Mouse (Mus musculus) left cerebral cortex, adult 18-20 months (tissue): ENCODE measurements around the gene D6Ertd527e. TPM values are rescaled to one million over a fixed set of nuclear protein-coding genes. Genes with fewer than 3 reads are reported as not detected.
A peak's percentile ranks its signal among the peaks of the same experiment; 100 is the strongest.
"Not testable (repeated sequence)": the region's sequence is repeated elsewhere in the genome, so short reads cannot be mapped to it uniquely, and the experiment has no call there.

Experiments used
- DNase-seq, 2 experiments: peaks; one replicate each; pipeline ENCODE4 v3.0.0; 2021 to 2022; ENCODE audit warnings: low spot score in 2 of 2, mixed read lengths in 1 of 2
- long read RNA-seq, 2 experiments: library from polyadenylated mRNA; stranded (forward); transcript quantifications; one replicate each; pipeline ENCODE4 v2.0.0; 2021
- total RNA-seq, 2 experiments: library from RNA; stranded (reverse); gene quantifications; 2 replicates each; pipeline ENCODE4 v1.2.3; 2021

The D6Ertd527e gene
- total RNA-seq = not detected
- long read RNA-seq, experiment 1 = 0 reads
- long read RNA-seq, experiment 2 = 0 reads

DNA sequence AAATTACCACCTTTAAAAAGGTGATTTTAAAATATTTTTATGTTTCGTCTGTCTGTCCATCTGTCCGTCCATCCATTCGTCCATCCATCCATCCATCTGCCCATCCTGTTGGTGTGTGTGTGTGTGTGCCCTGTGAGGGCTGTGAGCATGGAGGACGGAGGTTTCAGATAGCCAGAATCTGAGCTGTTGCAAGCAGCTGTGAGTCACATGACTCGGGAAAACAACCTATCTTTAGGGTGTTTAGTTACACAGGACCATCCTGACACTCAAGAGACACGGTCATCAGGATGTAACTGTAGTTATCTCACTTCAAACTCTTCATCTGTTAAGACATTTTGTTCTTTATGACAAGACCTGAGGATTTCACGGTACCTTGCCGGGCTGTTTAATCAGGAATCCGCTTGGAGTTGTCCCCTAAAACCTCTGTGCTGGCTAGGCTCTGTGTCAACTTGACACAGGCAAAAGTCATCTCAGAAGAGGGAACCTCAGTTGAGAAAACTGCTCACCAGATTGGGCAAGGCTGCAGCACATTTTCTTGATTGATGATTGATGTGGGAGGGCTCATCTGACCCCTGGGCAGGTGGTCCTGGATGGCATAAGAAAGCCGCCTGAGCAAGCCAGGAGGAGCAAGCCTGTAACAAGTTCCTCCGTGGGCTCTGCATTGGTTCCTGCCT is at the start of gene D6Ertd527e:
Gene D6Ertd527e (plus strand): TSS at position 624 of the 674 bp plus-strand sequence.
- DNase-seq = no peak

DNA sequence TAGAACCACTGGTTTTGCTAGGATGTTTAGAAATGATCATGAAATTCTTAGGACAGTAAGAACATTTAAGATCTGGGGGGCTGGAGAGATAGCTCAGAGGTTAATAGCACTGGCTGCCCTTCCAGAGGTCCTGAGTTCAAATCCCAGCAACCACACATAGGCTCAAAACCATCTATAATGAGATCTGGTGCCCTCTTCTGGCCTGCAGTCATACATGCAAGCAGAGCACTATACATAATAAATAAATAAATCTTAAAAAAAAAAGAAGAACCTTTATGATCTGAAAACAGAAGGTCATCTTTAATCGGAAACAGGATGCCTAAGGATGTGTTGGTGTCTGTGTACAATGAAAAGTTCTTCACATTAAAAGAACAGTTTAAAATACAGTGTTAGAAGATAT is 44.8 kb upstream of the D6Ertd527e start:
- DNase-seq = no peak

DNA sequence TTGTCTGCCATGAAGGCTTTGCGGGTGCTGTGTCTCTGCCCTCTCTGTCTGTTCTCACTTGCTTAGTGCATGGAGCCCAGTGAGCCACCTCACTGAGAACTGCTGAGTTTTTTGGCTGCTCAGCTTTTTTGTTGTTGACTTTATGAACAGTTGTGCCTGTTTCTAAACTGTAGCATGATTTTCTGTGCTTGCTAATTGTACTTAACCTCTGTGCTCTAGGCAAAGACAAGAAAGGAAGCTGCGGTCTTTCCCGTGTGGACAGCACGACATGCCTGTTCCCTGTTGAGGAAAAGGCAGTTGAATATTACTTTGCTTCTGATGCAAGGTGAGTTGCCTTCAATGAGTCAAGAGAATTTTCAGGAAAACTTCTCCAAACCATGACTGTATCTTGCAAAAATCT is 41.0 kb upstream of the D6Ertd527e start:
- DNase-seq = no peak

DNA sequence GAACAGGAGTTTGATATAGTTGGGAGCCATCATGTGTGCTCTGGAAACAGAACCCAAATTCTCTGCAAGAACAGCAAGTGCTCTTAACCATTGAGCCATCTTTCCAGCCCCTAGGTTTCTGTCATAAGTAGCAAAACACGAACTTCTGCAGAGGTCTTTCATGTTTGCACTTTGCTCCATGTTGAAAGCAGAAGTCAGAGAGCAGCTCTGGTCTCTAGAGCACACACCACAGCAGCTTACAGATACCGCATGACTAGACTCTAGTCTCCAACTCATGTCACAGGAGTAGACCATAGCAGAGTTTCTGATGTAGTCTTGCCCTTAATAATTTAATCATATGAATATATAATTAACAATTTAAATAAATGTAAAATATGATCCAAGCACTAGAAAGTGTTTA is 36.3 kb upstream of the D6Ertd527e start:
- DNase-seq = no peak

DNA sequence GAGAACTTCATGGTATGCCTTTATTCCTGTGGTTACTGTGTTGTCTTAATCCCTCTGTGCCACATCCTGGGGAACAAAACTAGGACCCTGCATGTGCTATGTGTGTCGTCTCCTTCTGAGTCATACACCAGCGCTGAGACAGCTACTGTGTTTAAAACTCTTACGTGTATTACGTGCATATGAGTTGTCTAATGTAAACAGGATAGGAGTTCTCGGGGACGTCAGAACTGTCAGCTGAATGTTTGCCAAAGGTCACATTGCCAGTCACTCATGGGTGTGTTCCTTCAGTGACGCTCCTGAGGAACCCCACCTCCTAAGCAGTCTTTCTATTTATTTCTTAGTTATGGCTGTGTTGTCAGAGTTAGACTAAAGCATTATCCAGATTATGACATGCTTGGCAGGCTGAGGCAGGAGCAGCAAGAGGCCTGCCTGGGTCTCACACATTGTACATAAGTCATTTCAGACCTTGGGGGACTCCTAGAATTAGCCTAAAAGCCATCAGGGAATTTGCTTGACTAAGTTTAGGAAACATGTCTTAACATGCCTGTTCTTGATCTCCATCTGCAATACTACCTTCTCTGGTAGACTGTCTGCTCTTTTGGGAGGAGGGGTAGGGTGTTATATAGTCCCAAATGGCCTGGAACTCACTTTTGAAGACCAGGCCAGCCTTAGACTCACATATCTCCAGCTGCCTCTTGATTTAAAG is 35.2 kb upstream of the D6Ertd527e start:
- no peak for DNase-seq

DNA sequence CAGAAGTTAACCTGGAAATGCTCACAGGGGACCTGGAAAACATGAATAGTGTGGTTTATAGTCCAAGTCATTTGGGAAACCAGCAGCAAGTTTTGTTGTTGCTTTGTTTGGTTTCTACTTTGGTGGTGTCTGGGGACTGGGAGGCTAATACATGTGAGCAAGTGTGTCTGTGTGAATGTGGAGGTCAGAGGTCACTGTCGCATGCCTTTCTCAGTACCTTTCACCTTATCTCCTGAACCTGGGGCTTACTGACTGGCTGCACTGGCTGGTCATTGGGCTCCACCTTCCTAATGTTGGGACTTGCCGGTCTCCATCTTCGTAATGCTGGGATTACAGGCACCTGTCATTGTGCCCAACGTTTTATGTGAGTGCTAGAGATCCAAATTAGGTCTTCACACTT is 33.9 kb upstream of the D6Ertd527e start:
- no peak for DNase-seq

DNA sequence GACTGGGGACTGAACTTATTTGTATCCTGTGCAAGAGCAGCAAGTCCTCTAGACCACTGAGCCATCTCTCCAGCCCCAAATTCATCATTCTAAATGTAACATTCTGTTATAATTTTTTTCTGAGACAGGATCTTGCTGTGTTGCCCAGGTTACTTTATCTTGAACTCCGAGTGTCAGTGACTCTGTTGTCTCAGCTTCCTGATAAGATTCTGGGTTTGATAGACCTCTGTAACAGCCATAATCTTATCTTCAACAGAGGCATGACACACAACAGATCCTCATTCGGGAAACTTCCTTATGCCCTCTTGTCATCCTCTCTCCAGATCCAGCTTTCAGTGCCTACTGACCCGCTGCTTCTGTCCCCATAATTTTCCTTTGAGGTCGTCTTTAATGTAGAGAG is 31.8 kb upstream of the D6Ertd527e start:
- DNase-seq = no peak

DNA sequence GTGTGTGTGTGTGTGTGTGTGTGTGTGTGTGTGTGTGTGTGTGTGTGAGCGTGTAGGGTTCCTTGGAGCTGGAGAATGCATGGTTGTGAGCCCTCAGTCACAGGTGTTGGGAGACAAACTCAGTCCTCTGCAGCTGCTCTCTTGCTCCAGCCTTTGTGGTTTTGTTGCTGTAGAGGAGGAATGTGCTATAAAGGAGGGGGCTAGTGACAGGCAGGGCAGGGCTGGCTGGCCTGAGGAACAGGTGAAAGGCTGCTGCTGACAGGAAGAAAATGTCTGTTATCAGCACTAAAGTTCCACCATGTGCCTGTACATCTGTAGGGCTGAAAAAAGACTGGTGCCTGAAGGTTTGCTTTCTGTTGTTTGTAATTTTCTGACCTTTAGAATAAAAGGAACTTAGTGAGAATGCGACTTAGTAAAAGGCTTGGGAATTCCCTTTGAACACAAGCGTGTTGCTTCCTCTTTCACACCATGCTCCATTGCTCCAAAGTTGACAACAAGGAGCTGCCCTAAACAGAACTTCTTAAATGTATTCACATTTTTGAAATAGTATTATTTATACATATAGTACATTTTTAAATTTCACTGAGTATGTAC is 29.4 kb upstream of the D6Ertd527e start:
- no peak for DNase-seq

DNA sequence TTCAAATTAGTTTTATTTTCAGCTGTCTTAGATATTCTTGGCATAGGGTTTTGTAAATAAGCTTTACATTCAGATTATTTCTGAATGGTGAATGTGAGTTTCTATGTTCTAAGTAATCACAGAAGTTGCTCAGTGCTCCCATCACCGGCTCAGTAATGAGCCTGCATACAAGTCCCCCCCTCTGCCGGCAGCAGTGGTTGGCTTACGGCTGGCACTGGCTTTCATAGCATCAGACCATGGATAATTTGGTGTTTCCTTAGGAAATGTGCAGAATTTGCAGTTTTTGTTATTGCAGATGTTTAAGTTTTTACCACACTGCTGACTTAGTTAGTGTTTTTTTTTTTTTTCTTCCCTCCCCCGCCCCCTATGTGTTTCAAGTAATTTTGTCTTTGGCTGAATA is 25.1 kb upstream of the D6Ertd527e start:
- DNase-seq = no peak

DNA sequence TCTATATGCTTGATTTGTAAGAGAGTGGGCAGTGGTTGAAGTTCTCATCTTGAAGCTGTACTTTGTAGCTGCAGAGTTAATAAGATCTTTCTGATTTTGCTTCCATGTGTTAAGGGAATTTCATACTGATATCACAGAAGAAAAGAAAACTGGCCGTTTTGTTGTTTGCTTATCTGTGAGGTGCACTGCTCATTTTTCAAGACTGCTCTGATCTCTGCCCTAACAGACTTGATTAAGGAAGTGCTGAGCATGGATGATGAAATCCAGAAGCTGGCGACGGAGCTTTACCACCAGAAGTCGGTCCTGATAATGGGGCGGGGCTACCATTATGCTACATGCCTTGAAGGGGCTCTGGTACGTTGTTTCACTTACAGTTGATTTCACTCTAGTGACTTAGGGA is 19.5 kb upstream of the D6Ertd527e start:
- no peak for DNase-seq

DNA sequence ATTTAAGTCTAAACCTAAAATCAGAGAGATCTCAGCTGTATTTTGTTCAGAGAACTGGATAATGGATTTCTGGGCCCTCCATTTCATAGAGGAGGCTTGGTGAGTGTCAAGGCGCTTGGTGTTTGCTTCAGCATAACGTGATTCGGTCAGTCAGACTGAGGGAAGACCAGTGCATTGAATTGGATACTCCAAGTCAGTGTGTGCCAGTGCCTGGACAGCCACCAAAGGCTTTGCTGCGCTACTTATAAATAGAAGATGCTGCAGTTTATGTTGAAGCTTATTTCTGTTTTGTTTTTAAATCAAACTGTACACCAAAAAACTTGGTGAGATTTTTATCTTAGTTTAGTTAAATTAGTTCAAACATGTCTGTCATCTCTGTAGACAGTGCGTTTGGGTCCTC is 16.2 kb upstream of the D6Ertd527e start:
- DNase-seq = no peak

DNA sequence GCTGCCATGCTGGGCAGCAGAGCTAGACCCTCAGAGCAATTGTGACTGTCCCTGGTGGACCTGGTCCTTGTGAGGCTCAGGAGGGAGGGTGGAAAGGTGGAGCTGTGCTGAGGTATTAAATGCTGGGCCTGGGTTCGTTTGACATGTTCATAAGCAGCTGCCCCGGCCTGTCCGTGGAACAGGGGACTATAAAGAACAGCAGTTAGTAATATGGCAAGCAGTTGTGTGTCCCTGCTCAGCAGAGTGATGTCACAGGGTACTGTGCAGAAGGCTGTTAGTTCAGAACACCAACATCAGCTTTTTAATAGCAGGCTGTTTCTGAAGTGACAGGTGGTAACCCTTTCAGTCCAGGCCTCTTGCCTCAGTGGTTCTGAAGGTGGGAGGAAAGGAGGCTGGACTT is 13.7 kb upstream of the D6Ertd527e start:
- no peak for DNase-seq

DNA sequence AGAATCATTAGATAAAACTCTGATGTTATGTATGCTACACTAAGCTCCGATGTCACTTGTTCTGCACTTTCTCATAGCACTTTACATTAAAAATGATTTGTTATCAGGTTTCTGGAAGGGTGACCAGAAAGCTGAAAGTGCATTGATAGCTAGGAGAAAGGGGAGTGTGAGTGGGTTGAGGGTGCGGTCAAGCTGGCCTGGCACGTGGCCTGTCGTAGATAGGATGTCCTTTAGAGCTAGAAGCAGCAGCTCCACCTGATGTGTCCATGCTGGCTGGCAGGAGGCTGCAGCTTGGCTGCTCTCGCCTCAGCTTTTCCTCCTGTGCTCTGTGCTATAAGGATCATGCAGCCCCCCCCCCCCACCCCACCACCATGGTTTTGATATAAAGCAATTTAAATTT is 12.1 kb upstream of the D6Ertd527e start:
- DNase-seq = no peak

DNA sequence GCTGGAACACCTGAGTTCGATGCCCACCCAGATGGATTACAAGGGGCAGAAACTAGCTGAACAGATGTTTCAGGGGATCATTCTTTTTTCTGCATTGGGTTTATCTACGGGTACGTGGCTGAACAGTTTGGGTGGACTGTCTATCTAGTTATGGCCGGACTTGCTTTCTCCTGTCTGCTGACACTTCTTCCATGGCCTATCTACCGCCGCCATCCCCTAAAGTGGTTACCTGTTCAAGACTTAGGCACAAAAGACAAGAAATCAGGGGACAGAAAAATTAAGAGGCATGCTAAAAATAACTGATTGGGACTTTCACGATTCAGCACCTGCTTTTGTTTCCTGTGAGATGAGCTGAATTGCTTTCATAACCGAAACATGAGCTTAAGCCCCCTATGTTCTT is 10.9 kb upstream of the D6Ertd527e start:
- DNase-seq = not testable (repeated sequence)

DNA sequence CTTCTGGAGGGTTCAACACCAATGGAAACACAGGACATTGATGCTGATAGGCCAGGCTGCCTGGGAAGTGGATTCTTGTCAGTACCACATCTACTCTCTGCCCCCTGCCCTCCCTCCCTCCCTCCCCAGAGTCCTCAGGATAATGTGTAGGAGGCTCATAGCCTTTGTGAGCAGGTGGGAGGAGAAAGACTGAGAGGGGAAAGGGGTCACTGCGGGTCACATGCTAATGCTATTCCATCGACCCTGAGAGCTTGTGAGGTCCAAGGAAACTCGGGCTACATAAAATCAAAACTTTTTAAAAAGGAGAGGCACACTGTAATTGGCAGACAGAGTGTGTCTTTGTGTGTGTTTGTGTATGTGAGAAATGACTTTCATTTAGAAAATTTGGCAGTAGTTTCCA is 5.3 kb upstream of the D6Ertd527e start:
- no peak for DNase-seq

DNA sequence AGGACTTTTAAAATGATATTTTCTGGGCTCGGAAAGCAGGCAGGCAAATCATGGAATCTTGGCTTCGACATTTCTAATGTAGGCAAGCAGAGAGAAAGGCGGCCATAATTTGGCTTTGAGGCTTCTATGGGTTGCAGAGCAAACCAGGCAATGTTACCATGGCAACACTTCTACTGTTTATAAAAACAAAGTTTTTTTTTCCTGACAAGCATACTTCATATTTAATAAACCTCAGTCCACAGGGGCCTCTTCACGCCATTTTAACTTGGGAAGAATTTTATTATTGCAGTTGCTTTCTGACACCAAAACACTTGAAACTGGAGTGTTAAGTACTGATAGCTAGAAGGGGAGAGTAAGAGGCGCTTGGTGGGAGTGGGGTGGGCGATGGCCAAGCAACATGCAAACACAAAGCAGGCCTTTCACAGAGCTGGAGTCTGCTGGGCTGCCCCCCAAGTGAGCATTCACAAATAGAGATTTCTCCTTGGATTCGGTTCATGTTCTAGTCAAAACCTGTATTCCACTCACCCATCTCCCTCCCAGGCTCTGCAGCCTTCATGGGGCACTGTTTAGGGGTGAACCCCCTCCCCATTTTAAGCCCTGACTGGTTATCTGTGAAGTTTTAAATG is 4.8 kb upstream of the D6Ertd527e start:
- no peak for DNase-seq

DNA sequence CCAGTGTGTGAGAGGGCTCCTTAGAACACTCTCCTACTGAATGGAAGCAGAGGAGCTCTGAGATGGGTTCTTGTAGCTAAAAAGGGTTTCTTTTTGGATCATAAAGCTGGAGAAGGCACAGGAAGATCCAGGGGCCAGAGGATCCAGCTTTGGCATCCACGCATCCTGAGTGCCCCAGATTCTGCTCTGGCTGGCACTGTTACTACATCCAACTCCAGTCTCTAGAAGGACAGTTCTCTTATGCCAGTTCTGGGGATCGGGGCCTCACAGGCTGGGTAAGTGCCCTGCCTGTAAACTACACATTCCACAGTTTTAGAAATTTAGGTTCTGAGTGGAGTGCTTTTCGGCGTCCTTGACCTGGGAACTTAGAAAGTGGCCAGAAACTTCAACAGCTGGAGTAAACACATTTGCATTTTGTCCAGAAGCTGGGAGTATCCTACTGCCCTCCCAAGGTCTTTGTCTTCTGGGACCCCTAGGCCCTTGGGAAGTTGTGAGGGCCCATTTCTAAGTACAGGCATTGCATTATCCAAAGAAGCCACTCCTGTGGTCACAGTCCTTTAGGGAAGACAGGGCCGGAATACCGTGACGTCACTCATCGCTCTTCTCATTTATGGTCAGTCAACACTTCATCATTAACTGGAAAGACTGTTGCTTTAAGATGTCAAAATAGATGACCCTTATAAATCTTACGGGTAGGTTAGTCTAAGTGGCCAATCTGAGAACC is 4.1 kb upstream of the D6Ertd527e start:
- DNase-seq = no peak

DNA sequence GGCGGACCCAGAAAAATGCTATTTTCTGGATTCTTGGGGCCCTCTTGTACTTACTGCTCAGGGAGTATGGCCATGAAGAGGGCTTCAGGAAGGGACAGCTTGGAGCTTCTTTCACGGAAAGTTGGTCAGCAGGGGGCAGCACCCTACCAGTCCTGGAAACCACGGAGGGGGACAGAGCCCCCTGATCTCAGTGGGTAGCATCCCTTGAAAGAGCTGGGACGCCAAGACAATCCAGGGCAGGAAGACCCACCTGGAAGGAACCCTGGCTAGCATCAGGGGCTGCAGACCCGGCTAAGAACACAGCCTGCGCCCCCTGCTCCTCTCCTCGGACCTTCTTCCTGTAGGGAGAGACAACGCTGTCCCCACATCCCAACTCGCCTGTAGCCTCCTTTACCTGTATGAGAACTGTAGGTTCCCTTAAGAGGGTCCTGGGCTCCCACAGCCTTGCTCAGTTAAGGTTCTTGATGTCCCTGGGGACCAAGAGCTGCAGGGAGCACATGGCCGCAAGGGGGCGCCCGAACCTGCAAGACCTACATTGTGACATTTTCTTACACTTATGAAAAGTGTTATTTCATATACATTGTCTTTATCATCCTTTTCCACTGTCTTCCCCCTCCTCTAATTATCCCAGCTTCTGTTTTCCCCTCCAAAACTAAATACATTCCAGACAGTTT is 3.1 kb upstream of the D6Ertd527e start:
- peak; percentile 90 to 97 for DNase-seq

DNA sequence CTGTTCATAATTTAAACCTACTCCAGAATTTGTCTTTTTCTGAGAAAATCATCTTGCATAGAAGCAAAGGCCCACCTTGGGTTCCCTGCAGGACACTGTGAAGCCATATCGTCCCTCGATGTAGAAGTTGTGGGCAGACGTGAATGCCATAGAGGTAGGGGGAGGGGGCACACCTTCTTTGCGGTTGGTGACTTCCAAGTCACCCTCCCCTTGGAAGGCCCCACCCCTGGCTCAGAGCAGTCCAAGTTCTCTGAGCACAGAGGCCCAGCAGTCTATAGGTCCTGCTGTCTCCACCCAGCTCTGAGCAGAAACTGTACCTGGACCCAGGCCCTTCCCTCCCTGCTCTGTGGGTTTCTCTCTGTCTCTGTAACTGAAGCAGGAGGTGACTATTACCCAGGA is 2.6 kb upstream of the D6Ertd527e start:
- no peak for DNase-seq

DNA sequence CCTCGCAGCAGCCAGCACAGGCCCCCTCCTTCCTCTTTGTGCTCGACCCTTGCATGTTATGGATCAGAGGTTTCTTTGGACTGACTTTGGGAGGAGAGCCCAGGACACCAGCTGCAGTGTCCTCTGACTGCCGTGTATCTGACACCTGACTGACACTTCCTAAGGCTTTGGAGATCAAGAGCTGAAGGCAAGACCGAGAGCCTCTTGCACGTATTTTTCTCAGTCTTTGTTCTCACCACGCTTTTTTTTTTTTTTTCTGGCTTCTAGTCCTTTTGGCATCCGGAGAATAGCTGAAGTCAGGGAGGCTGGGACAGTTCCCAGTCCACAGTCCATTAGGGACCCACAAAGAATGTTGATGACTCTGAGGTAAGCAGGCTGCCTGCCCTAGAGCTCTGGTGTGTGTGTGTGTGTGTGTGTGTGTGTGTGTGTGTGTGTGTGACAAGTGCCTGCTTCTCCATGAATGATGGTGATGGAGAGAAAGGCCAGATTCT is 2.1 kb upstream of the D6Ertd527e start:
- no peak for DNase-seq

DNA sequence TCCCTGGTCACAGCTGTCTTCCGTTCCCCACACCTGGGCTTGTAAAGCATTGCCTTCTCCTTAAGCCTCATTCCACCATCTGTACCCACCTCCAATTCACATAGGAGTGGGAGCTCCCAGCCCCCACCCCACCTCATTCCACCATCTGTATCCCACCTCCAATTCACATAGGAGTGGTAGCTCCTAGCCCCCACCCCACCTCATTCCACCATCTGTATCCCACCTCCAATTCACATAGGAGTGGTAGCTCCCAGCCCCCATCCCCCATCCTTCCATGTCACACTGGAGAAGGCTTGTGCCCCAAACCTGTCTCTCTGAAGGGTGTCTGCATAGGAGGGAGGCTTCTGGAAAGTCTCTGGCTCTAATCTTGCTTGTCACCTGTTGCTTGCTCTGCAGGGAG is 1.2 kb upstream of the D6Ertd527e start:
- DNase-seq = no peak
